Mouse (Mus musculus) WW6 (cell line): ENCODE data around the gene Lrrfip1.

Experiments used
- DNase-seq: peaks from one replicate; pipeline ENCODE4 v3.0.0-alpha.2; 2013; ENCODE audit warnings: low read depth, low spot score

Gene Lrrfip1

GRCm38 (mm10) chr1:91056416-91056815, 57.9 kb downstream of the Lrrfip1 start:
- no peak for DNase-seq

GRCm38 (mm10) chr1:91057311-91058245, 59.0 kb downstream of the Lrrfip1 start:
- no peak for DNase-seq

GRCm38 (mm10) chr1:91058251-91058650, 59.7 kb downstream of the Lrrfip1 start:
- no peak for DNase-seq

GRCm38 (mm10) chr1:91059792-91060604, 61.5 kb downstream of the Lrrfip1 start:
- DNase-seq: no peak

- DNase-seq: no peak
Observed at GRCm38 (mm10) chr1:91061105-91061504, 62.6 kb downstream of the Lrrfip1 start.

DNA sequence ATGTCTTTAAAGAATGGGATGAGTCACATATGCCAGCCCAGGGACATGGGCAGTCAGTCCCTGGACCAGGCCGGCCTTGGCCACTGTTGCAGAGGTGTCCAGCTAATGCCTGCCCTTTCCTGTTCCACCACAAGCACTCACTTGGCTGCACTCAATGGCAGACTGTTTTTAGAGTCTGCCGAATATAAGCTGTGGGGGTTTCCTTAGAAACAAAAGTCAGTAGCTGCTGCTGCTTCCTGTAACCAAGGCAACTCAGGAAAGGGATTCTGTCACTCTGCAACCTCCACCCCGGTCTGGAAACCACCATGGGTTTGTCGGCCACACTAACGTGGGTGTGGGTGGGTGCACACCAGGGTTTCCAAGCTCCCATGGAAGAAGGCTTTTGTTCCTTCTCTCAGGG, 63.8 kb downstream of the Lrrfip1 start:
- DNase-seq: no peak

GRCm38 (mm10) chr1:91064053-91064452, 65.5 kb downstream of the Lrrfip1 start:
- no peak for DNase-seq

- DNase-seq: no peak
Observed at GRCm38 (mm10) chr1:91064903-91065525, 66.5 kb downstream of the Lrrfip1 start.

DNA sequence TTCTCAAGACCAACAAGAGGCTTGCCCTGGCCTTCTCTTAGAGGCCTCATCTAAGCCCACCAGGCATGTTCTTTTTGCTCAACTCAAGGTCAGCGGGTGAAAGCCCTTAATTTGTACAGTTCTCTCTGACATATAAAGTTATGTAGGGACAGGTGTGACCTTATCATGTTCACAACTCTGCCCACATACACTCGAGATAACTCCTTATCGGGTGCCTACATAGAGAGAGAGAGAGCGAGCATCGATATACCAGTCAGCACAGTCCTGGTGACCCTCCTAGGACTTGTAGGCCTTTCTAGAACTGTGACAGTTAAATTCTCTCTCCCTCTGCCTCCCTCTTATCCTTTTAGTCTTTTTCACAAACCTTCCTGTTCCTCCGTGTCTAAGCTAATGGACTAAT, 67.5 kb downstream of the Lrrfip1 start:
- no peak for DNase-seq

DNA sequence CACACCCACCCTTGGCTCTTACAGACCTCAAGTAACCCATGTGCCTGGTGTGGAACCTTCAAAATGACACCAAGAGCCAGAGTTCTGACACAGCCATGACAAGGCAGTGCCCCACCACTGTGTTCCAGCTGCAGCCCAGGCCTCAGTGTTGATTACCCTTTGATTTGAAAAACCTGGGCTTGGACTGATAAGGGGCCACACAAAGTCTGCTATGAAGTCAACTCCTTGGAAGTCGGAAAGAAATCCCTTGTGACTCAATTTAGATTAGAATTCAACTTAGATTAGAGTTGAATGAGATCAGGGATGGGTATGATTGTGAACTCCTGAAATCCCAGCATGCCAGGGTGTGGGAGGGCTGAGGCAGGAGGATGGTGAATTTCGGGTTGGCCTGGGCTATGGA, 68.1 kb downstream of the Lrrfip1 start:
- no peak for DNase-seq

DNA sequence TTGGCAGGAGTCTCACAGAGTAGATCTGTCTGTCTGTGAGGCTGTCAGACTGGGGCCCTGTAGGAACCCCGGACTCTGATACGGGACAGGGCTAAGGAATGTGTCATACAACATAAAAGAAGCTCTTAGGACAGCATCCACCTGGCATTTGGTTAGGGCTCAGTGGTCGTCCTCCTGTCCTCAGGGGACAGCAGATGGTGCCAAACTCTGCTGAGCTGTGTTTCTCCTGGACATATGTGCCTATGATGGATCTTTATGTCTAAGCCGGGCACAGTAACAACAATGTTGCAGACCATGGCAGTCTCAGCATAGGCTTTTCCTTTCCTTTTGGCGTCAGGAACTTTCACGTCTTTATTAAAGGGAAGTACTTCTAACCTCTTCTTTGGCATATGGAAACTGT, 69.2 kb downstream of the Lrrfip1 start:
- no peak for DNase-seq

DNA sequence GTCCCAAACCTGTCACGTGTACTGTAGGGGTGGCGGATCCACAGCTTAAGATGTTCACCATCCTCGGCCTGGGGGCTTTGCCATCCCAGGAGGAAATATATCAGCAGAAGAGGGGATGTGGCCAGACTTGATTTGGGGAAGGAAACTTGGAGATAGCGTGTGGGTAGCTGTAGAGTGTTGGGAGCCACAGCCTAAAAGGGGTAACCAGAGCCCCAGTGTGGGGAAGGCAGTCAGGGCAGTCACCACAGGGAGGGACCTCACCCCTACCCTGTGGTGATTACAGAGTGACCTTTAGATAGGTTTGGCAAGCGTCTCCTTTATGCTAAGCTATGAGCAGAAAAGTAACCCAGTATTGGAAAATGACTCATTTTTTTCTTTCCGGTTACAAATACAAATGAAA, 71.0 kb downstream of the Lrrfip1 start:
- no peak for DNase-seq

GRCm38 (mm10) chr1:91070547-91070946, 72.0 kb downstream of the Lrrfip1 start:
- DNase-seq: no peak

DNA sequence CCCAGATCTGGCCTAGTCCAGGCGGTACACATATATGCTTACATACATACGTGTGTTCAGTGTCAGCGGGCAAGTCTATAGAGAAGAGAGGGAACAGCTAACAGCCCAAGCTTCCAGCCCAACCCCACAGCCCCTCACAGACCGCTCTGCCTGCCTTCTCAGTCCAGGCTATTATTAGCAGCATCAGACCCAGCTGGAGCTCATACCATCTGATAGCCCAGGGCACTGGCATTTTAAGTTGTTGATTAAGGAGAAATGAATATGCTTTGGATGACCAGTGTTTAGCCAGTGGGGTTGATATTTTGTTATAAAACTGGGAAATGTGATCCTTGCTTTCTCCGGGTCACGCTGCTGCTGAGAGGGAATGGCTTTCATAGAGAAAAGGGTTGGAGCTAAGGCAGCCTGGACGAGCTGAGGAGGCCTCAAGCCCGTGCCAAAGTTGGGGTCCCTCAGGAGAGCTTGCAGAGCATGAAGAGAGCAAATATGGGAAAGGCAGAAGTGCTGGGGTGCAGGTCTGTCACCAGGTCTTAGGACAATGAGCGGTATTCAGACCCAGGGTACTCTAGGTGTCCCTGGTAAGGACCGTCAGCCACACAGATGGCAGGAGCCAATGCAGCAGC, 73.2 kb downstream of the Lrrfip1 start:
- no peak for DNase-seq

- DNase-seq: no peak
Observed at GRCm38 (mm10) chr1:91076946-91077345, 78.4 kb downstream of the Lrrfip1 start.

- no peak for DNase-seq
Observed at GRCm38 (mm10) chr1:91077456-91077855, 78.9 kb downstream of the Lrrfip1 start.

- no peak for DNase-seq
Observed at GRCm38 (mm10) chr1:91077980-91078379, 79.4 kb downstream of the Lrrfip1 start.

DNA sequence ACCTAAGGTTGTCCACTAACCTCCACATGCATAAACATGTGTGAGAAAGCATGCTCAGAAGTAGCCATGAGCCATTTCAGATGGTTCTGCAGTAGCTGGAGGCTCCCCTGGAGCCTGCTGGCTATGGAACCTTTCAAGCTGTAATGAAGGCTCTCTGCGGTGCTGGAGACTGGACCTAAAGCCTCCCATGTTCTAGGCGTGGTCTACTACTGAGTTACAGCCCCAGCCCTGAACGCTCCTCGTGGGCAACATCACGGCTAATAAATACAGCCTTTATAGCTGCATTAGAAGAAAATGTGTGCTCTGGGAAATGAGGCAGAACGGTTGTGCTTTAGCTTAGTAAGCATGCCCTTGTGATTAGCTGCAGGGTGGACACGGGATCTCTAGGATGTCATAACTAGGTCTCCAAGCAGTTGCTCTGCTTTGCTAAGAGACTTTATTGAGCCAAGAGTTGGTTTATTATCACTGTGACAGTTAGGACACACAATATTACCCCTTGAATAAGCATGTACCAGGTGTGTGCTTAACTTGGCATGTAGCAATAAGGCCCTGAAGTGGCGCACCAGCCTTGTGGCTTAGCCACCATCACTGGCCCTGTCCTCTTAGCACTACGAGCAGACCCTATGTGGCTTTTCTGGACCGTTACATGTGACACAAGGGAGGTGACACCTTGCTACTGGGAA, 81.3 kb downstream of the Lrrfip1 start:
- no peak for DNase-seq

- no peak for DNase-seq
Observed at GRCm38 (mm10) chr1:91080423-91080749, 81.8 kb downstream of the Lrrfip1 start.

- no peak for DNase-seq
Observed at GRCm38 (mm10) chr1:91084374-91084773, 85.8 kb downstream of the Lrrfip1 start.

DNA sequence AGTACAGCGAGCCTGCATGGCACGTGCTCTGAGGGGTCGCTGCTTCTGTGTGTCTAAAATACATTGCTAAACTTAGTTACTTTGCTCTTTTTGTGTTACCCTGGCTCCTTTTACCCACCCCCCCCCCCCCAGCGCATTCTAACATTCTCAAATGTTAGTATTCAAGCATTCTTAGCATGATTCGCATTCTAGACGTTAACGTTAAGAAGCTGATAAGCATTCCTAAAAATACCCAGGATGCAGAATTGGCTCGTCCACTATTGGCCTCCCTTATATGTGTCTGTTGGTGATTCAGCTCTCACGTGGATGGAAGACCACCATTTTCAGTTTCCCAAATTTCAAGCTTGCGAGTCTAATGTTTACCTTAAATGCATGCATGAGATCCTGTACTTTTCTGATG, 86.5 kb downstream of the Lrrfip1 start:
- DNase-seq: no peak
